Mouse (Mus musculus) C3H10T1/2 (cell line): Measurements from ENCODE around the gene Cpa2. TPM values are rescaled to one million over a fixed set of nuclear protein-coding genes. Genes with fewer than 3 reads are reported as not detected.

Source experiments
- polyA plus RNA-seq, 2 experiments: library from polyadenylated mRNA; unstranded; fragments of >200 nt; fragmentation: generic; extraction: Trizol; gene quantifications; one replicate each; pipeline ENCODE4 v1.2.1; 2012; ENCODE audit warnings: missing spikeins in 2 of 2

Cpa2 gene
- under 1 TPM in 1 of 2 experiments, not detected in 1; 0.05 TPM for polyA plus RNA-seq

DNA sequence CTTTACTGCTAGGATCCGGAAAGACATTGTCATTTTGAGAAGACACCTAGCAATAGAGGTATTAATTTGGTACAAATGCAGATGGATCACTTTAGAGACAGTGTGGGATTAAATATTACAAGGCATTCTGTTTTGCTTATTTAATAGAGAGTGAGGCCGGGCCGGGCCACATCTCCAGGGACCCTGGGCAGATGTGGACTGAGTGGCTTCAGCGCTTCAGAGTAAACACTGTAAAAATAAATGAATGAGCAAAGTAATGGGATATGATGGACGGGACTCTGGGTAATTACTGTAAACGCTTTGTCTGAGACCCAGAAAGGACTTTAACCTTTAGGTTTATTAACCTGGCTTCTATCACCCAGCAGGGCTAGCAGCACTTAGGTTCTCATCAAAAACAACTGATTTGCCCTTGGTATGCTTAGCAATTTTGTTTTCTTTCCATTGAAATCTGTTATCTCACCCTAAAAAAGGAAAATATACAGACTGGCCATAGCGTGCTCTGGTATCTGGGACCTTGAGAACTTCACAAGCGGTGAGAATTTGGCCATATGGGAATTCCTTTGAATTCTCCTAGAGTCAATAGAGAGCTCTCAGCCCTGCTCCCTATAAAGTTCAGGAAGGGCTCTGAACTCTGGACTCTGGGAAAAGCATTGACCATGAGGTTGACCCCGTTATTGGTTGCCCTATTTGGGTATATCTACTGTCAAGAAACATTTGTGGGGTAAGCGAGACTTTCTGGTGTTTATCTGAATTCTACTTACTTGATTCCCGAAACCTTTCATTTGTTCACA is at the start of gene Cpa2:
TSS of gene Cpa2 (plus strand) at position 574 of the 791 bp plus-strand sequence.

DNA sequence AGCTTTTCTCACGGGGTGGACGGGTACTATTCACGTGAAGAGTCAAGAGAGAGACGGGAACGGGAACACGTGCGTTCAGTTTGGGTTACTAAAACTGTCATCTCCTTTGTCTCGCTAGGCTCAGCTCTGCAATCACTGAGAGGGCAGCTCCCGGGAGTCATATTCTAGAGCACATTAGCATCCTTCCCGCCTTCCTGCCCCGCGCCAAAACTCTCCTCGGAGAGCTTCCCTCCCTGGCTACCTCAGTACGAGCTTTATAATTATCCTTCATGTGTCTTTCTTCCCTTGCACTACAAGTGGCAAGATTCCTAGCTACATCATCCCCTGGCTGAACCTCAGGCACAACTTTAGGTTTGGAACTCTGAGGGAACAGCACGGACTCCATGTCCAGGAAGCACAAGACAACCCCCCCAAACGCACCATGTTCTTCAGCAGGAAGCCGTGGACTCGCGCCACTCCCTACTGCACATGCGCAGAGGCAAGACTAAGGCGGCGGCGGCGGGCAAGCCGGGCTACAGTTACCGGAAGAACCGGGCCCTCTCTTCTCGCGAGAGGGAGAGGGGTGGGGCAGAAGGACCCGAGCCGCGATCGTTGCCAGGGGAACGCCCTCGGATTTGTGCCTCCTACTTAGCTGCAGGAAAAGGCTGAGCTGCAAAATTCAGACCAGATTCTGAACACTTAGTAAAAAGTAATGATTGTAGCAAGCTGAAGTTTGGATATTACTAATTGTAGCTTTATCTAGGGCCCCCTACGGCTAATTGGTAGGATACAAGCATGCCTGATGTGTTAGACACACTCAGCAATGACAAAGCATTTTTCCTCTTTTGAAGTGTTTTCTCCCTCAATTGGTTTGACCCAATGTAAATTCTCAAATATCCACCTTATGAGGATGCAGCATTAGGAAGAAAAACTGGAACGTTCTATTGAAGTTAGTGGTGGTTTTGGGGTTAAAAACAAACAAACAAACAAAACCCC is 31.8 kb upstream of the Cpa2 start, which contains the start of the genes Tmem209 and Ssmem1:
TSS of gene Tmem209 (minus strand) at position 519 of the 975 bp plus-strand sequence.
TSS of gene Ssmem1 (plus strand) at position 585 of the 975 bp plus-strand sequence.

DNA sequence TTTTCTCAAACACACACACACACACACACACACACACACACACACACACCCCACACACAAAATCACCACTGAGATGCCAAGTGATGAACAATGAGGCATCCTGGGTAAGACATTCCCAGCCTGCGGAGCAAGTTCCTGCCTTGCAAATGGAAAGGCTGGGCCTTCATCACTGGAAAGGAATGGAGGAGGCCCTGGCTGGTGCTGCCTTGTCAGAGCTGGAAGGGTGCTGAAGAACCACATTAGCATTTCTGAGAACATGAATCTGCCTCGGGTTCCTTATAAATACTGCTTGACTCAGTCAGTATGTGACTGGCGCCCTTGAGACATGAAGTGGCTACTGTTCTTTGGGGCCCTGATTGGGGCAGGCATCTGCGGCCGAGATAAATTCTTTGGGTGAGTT is 26.7 kb downstream of the Cpa2 start, which contains the start of gene Cpa4:
TSS of gene Cpa4 (plus strand) at position 301 of the 400 bp plus-strand sequence.

DNA sequence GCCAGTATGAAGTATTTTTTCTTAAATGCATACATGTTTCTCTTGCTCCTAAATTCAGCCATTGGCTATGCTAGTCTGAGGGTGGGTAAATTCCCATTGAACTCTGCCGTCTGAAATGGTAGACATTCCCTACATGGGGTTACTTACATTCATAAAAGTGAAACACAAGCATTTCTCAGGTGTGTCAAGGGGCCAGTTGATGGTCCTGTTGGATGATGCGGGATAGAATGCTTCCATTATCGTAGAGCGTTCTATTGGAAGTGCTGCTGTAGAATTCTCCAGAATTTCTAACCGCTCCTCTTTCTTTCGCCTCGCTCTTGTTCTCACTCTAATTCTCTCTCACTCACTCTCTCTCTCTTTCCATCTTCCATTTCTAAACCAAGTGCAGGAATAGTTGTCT is 69.3 kb downstream of the Cpa2 start, which contains the start of gene Cpa5:
TSS of gene Cpa5 (plus strand) at position 301 of the 400 bp plus-strand sequence.

Other genes with a start within 250 kb of the Cpa2 start
- 10 to 100 TPM in 1 of 2 experiments, 1 to 10 TPM in 1; 1.5 to 42.5 TPM for gene Ube2h, start 237.0 kb upstream of the Cpa2 start, polyA plus RNA-seq
- gene Zc3hc1, start 150.6 kb upstream of the Cpa2 start, polyA plus RNA-seq: 10 to 100 TPM; 35.9 to 36.8 TPM
- 10 to 100 TPM in 1 of 2 experiments, 1 to 10 TPM in 1; 6.2 to 12.4 TPM for gene Klhdc10, start 139.7 kb upstream of the Cpa2 start, polyA plus RNA-seq
- gene Tmem209, start 31.8 kb upstream of the Cpa2 start, polyA plus RNA-seq: 10 to 100 TPM in 1 of 2 experiments, 1 to 10 TPM in 1; 2.6 to 11.3 TPM
- gene Ssmem1, start 31.7 kb upstream of the Cpa2 start, polyA plus RNA-seq: under 1 TPM in 1 of 2 experiments, not detected in 1; 0.05 TPM
- gene Cpa4, start 26.8 kb downstream of the Cpa2 start, polyA plus RNA-seq: not detected
- not detected for gene Cpa5, start 69.4 kb downstream of the Cpa2 start, polyA plus RNA-seq
- gene Cpa1, start 97.6 kb downstream of the Cpa2 start, polyA plus RNA-seq: under 1 TPM in 1 of 2 experiments, not detected in 1; 0.24 TPM
- gene Cep41, start 152.2 kb downstream of the Cpa2 start, polyA plus RNA-seq: 1 to 10 TPM; 1.2 to 5.7 TPM
- under 1 TPM in 1 of 2 experiments, not detected in 1; 0.07 TPM for gene Mest, start 182.0 kb downstream of the Cpa2 start, polyA plus RNA-seq